Mouse (Mus musculus) right cerebral cortex, postnatal 10 days (tissue): ENCODE measurements at regions not wholly inside any gene's neighbourhood (a gene's known extent, or its start where the extent isn't known, plus 50 kb on each side); places are given as distances from the start of the nearest gene placed in this dataset.

Experiments used
- DNase-seq, 2 experiments: peaks; one replicate each; pipeline ENCODE4 v3.0.0; 2021; ENCODE audit warnings: low spot score in 2 of 2

GRCm38 (mm10) chr1:190411756-190412155 lies 241.2 kb upstream of the Prox1 start:
- no peak for DNase-seq

- no peak for DNase-seq
Observed at GRCm38 (mm10) chr1:190403335-190403734, 232.8 kb upstream of the Prox1 start.

GRCm38 (mm10) chr1:190398308-190398707 lies 227.8 kb upstream of the Prox1 start:
- DNase-seq = no peak

GRCm38 (mm10) chr1:190397811-190398210 lies 227.3 kb upstream of the Prox1 start:
- DNase-seq = no peak

- DNase-seq = no peak
Observed at GRCm38 (mm10) chr1:190393061-190393460, 222.5 kb upstream of the Prox1 start.

- DNase-seq = no peak
Observed at GRCm38 (mm10) chr1:190388853-190389252, 218.3 kb upstream of the Prox1 start.

- no peak for DNase-seq
Observed at GRCm38 (mm10) chr1:190384555-190384954, 214.0 kb upstream of the Prox1 start.

- no peak for DNase-seq
Observed at GRCm38 (mm10) chr1:190383256-190383838, 212.8 kb upstream of the Prox1 start.

GRCm38 (mm10) chr1:190380151-190380550 lies 209.6 kb upstream of the Prox1 start:
- DNase-seq = no peak

GRCm38 (mm10) chr1:190375160-190375880 lies 204.8 kb upstream of the Prox1 start:
- no peak for DNase-seq

- DNase-seq = no peak
Observed at GRCm38 (mm10) chr1:190374270-190374669, 203.8 kb upstream of the Prox1 start.

- DNase-seq = no peak
Observed at GRCm38 (mm10) chr1:190366631-190367030, 196.1 kb upstream of the Prox1 start.

- no peak for DNase-seq
Observed at GRCm38 (mm10) chr1:190365126-190365525, 194.6 kb upstream of the Prox1 start.

- DNase-seq = no peak
Observed at GRCm38 (mm10) chr1:190360661-190361060, 190.1 kb upstream of the Prox1 start.

GRCm38 (mm10) chr1:190357779-190358178 lies 187.3 kb upstream of the Prox1 start:
- no peak for DNase-seq

GRCm38 (mm10) chr1:190347610-190348009 lies 177.1 kb upstream of the Prox1 start:
- DNase-seq = no peak

- DNase-seq = no peak
Observed at GRCm38 (mm10) chr1:190340715-190341114, 170.2 kb upstream of the Prox1 start.

GRCm38 (mm10) chr1:190334471-190334870 lies 164.0 kb upstream of the Prox1 start:
- DNase-seq = no peak

GRCm38 (mm10) chr1:190334053-190334452 lies 163.5 kb upstream of the Prox1 start:
- DNase-seq = no peak

GRCm38 (mm10) chr1:190332001-190332400 lies 161.5 kb upstream of the Prox1 start:
- DNase-seq = no peak

GRCm38 (mm10) chr1:190324562-190324961 lies 154.0 kb upstream of the Prox1 start:
- no peak for DNase-seq

GRCm38 (mm10) chr1:190323671-190324070 lies 153.2 kb upstream of the Prox1 start:
- DNase-seq = no peak

- DNase-seq = no peak
Observed at GRCm38 (mm10) chr1:190316175-190316574, 145.7 kb upstream of the Prox1 start.

- no peak for DNase-seq
Observed at GRCm38 (mm10) chr1:190309831-190310230, 139.3 kb upstream of the Prox1 start.
